Mouse (Mus musculus): ENCODE measurements around the gene Cxcr5.

Cxcr5 gene

GRCm38 (mm10) chr9:44492631-44493461, 68.8 kb downstream of the Cxcr5 start:
- peak; percentile 73 to 79 for DNase-seq

GRCm38 (mm10) chr9:44491351-44491750, 70.3 kb downstream of the Cxcr5 start:
- no peak for DNase-seq

GRCm38 (mm10) chr9:44490086-44490967, 71.3 kb downstream of the Cxcr5 start:
- peak; percentile 51 to 60 for DNase-seq

GRCm38 (mm10) chr9:44489651-44490085, 72.0 kb downstream of the Cxcr5 start:
- peak; percentile 66 to 74 for DNase-seq

- DNase-seq: peak; percentile 53 to 59
Observed at GRCm38 (mm10) chr9:44488855-44489381, 72.8 kb downstream of the Cxcr5 start.

- peak in 1 of 2 experiments; percentile 24 for DNase-seq
Observed at GRCm38 (mm10) chr9:44488416-44488815, 73.3 kb downstream of the Cxcr5 start.

GRCm38 (mm10) chr9:44487441-44487840, 74.2 kb downstream of the Cxcr5 start:
- DNase-seq: peak; percentile 47 to 55

GRCm38 (mm10) chr9:44486741-44487421, 74.8 kb downstream of the Cxcr5 start:
- DNase-seq: peak in 1 of 2 experiments; percentile 53

- DNase-seq: peak in 1 of 2 experiments; percentile 42
Observed at GRCm38 (mm10) chr9:44486335-44486734, 75.3 kb downstream of the Cxcr5 start.

- DNase-seq: peak; percentile 30
Observed at GRCm38 (mm10) chr9:44485516-44486161, 76.0 kb downstream of the Cxcr5 start.

GRCm38 (mm10) chr9:44485105-44485515, 76.6 kb downstream of the Cxcr5 start:
- DNase-seq: peak in 1 of 2 experiments; percentile 19

GRCm38 (mm10) chr9:44484311-44485104, 77.2 kb downstream of the Cxcr5 start:
- DNase-seq: peak; percentile 28 to 30

GRCm38 (mm10) chr9:44483510-44484044, 78.1 kb downstream of the Cxcr5 start:
- DNase-seq: peak; percentile 73 to 74

- DNase-seq: peak in 1 of 2 experiments; percentile 58
Observed at GRCm38 (mm10) chr9:44483041-44483509, 78.6 kb downstream of the Cxcr5 start.

- DNase-seq: peak; percentile 95 to 96
Observed at GRCm38 (mm10) chr9:44482552-44482951, 79.1 kb downstream of the Cxcr5 start, which contains the start of gene Bcl9l. Gene Bcl9l, plus strand, starts transcription at chr9:44482825.

- DNase-seq: no peak
Observed at GRCm38 (mm10) chr9:44482112-44482511, 79.6 kb downstream of the Cxcr5 start.

GRCm38 (mm10) chr9:44479628-44480428, 81.8 kb downstream of the Cxcr5 start:
- DNase-seq: peak; percentile 92 to 93

- DNase-seq: peak; percentile 88
Observed at GRCm38 (mm10) chr9:44478959-44479605, 82.6 kb downstream of the Cxcr5 start.

Measured in cerebellum, postnatal 25 days (tissue).